Mouse (Mus musculus) adipocyte (in vitro differentiated cells): ENCODE results near the gene Pbp2.

Experiments used
- DNase-seq: peaks from one replicate; pipeline ENCODE4 v3.0.0-alpha.2; 2016; ENCODE audit warnings: low spot score

The Pbp2 gene

DNA sequence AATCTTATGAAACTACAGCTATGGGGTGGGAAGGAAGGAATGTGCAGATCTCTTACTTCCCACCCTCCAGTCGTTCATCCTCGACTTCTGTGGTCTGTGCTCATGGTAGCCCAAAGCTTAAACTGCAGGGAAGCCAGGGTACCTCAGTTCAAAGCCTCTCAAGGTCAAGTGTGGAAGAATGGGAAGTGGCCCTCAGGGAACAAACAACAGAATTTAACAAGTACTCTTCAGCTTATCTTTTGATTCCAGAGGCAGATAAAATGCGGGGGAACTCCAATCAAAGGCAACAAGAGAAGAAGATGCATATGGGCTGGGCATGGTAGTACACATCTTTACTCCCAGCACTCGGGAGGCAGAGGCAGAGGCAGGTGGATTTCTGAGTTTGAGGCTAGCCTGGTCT, 9.7 kb downstream of the Pbp2 start:
- DNase-seq = no peak

DNA sequence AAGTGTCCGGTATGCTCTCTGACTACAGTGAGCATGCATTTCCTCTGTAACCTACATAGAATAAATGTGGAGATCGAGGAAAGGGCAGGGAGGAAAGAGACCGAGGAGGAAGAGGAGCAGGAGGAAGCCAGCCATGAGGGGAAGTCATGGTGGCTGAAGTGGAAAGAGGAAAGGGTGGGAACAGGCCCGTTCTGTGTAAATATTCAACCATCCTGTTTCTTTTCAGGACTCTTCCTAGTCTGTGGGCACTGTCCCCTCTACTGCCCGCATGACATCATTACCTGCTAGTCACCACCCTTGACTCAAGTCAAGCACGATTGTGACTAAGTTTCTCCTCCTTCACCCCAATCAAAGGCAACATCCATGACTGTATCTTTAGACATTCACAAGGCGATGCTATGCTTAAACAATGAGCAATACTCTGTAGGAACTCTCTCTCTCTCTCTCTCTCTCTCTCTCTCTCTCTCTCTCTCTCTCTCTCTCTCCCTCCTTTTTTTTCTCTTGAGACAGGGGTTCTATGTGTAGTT, 11.1 kb downstream of the Pbp2 start:
- DNase-seq = no peak

DNA sequence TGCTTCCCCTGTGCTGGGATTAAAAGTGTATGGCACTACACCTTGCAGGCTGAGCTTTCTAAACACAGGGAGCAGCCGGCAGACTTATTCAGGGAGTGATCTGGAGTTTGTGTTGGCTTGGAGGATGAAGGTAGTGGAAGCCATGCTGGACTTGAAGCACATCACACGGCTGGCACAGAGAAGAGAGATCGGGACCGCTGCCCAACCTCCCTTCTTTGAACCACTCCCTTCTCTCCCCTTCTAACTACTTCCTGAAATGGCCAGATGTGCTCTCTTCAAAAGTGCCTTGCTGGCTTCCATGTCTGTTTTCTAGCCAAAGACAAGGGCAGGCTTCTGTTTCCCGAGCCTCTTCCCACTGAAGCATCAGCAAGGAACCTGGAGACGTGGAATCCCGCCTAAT, 12.6 kb downstream of the Pbp2 start:
- DNase-seq = no peak

DNA sequence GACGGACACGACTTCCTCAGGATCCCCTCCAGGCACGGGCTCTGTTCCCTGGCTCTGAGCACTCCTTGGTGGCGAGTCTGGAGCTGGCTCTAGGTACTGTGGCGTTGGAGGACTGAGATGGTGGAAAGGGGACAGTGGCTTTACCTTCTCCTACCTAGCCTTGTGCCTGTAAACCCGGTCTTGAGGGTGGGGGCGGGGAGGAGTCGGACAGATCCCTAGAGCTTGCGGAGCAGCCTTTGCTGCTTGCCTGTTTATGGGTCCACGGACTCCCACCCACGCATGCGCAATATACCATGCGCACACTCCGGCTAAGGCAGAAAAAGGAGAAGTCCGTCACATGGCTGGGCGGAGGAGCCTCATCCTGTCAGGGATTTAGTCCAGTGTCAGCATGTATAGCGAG, 13.9 kb downstream of the Pbp2 start:
- no peak for DNase-seq

DNA sequence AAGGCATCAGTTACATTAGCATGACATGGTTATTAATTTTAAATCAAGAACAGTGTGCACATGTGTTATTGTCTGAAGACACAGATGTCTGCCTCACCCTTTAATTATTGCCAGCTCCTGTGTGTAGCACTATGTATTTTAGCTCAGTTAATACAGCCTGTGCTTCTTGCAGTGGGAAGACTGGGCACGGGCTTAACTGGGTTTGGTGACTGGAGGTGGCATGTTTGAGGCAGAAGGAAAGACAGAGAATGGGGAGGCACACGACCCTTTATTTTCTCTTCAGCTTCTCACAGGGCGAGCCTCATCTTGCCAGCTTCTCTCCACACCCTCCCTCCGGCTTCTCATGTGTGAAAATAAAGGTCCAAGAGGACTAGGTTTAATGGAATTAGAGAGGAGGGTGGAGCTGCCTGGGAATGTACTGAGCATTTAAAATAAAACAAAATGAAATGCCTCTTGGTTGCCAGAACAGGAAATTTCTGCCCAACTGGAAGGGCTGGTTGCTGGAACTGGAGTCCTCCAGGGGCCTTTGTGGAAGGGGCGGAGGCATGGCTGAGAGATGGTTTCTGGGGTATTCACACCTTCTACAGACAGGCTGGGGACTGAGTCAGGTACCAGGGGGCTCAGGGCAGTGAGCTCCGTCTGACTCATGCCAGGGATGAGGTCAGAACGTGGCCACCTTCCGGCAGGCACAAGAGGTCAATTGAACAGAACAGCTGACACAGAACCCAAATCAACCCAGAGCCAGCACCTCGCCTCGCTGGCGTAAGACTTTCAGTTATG, 14.9 kb downstream of the Pbp2 start:
- peak; percentile 61 for DNase-seq

DNA sequence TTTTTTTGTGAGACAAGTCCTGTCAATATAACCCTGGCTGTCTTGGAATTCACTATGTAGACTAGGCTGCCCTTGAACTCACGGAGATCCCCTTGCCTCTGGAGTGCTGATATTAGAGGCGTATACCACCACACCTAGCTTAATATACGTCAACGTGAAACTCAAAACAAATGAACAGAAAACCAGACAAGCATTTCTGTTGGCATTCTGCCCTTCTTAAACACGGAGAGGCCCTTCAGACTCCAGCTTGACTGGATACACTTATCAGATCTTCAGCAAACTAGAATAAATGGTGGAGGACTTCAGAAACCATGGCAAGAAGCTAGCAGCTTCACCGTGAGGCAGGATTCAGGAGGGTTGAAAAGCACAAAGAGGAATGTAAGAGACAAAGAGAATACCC, 16.1 kb downstream of the Pbp2 start:
- DNase-seq = no peak

DNA sequence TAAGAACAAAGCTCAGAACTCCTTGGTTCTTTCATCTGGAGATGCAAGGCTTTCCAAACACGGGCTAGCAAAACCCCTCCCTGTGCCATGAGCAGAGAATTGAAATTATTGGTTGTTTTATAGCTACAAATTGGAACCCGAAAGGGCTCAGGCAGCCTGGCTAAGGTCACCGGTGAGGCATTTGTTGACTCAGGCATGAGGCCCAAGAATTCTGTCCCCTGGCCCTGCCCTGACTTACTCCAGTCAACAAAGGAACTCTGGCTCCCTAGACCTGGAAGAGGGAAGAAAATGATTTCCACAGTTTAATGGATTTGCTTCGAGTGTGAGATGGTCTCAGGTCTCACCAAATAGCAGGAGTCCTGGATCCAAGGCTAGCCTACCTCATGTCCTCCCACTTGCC, 17.8 kb downstream of the Pbp2 start:
- peak; percentile 77 for DNase-seq

DNA sequence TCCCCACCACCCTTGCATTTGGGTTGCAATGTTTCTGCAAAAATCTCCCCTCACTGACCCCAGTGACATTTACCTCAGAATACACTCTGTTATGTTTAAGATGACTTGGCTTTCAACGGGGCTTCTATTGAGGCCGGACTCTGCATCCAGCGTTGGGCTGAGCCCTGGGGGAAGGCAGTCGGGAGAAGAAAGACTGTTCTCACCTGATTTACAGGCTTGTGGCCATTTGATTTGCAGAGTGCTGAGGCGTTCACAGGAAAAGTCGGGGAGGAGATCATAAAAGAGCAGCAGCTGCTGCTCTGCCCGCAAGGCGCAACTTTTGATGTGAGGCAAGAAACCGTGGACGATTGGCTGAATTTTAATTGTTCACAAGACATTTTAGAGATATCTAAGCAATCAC, 30.3 kb downstream of the Pbp2 start:
- no peak for DNase-seq

DNA sequence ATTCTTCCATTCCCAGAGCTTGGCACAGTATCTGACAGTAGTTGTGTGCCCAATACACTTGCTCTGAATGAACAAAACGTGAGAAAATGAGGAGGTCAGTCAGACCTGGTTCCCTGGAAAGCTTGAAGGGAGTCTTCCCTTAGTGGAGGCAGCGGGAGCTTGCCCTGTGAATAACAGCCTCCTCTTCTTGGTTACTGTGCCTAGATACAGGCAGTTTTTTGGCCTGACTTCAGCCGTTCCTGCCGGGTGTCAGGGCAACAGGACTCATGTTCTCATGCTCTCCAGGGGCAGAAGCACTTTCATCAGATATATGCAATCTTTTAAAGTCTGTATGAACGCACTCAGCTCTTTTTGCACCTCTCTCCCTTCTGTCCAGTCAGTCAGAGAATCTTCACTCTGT, 30.9 kb downstream of the Pbp2 start:
- DNase-seq = no peak

DNA sequence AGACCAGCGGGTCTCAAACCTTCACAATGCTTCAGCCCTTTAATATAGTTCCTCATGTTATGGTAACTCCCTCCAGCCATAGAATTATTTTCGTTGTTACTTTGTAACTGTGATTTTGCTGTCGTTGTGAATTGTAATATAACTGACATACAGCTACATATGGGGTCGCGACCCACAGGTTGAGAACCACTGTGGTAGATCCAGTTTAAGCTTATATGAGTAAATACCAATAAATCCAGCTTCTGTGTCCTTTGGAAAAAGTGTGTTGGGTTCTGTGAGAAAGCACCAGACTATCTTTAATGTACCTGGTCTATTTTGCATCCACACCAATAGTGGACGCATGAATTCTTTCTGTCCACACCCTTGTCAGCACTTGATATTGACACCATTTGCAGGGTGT, 31.9 kb downstream of the Pbp2 start:
- no peak for DNase-seq

DNA sequence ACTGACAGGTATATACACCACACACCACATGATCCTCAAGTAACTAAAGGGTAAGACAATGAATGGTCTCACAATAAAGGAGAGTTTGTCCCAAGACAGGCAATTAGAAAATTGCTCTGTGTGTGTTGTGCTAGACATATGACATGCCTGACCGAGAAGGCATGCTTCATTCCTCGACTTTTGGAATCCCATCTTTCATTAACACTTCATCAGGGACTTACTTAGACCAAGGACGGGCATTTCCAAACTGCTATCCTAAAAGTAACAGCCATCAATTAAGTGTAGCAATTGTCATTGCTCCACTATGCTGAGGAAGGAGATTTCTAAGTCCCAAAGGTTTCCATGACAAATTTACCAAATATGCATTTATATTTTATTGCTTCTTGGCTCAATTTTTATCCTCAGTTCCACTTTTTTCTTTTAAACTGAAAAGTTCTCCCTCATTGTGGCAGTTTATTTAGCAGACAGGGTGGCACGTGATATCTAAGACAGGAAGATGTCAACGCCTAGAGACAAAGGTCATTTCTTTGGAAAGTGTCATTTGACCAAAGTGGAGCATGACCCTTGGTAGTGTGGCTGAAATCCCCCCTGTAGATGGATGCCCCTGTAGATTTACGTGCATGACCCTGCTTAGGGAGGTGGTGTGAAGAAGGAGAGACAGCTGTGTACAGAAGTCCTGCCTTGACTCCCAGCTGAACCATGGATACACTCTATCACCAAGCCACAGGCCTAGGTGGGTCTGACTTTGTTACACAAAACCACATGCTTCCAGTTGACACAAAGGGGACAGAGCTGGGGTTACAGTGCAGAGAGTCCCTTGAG, 33.5 kb downstream of the Pbp2 start:
- DNase-seq = no peak

DNA sequence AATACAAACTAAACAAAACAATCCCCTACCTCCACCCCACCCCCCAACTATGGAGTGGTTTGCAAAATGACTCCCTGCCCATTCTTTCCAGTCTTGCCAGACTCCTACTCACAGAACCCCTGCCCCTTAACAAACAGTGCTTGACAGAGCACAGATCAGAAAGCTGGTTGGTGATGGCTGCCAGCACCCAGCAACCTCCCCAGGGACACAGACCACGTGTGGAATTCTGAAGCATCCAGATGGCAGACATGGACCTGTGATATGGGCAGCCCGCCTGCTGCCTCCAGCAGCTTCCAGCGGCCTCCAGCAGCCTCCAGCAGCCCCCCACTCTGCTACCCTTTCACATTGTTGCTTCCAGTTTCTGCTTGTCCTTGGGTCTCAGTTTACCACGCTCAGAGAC, 35.0 kb downstream of the Pbp2 start:
- no peak for DNase-seq

DNA sequence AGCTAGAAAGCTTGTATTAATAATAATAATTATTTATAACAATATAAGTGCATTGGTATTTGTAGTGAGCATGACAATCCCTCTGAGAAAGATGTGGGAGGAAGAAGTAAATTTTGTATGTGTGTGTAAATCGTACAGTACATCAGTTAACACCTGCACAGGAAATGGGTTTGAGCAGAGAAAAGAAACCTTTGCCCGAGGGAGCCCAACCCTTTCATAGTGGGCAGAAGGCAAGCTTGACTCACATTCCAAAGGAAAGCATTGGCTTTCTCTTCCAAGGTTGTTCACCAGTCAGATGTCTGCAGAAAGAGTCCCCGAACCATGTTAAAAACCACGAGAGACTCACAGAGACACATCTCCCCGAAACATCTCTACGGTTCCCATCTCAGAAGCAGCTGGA, 37.1 kb downstream of the Pbp2 start:
- no peak for DNase-seq

DNA sequence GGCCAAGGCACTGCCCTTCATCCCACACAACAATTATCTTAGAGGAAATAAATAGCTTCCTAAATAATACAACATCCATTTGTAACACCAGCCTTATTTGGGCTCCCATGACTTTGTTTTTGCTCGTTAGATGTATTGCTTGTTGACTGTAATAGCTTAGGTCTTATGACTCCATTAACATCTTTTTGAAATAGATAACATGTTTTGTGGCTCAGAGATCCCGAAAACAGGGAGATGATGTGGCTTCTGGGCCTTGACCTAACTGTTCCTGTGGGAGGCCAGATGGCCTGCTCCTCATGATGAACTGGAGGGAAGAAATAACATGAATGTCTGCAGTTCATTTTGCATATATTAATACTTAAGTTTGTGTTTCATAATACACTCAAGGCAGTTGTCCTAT, 38.4 kb downstream of the Pbp2 start:
- DNase-seq = no peak

DNA sequence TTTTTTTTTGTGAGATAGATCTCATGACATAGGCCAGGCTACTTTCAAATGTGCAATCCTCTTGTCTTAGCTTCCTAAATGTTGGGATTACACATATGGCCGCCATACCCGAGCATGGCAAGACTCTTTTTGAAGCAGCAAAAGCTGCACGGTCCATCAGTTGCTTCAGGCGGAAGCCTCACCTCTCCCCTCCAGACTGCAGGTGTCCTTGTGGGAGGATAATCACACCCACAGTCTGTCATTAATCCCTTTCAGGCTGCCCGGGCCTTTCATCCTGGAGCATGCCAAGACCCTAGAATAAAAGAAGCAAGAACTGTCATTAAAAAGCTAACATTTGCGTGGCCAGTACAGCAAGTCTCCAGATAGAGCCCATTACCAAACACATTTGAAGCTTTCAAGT, 40.6 kb downstream of the Pbp2 start:
- no peak for DNase-seq

DNA sequence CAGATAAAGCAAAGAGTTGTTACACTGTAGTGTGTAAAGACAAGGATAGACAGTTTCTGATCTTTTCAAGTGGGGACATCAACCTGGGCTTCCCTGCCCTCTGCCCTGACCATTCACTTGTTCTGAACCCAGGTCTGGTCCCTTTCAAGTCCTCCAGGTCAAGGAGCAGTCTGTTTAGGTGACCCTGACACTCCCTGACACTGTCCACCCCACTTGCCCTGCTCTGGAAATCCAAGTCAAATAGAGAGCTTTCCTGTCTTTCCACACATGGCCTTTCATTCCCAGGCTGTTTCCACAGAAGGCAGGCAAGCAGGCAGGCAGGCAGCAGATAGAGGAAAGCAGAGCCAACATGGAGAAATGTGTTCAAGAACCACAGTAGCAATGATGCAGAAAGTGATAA, 41.8 kb downstream of the Pbp2 start:
- DNase-seq = no peak

DNA sequence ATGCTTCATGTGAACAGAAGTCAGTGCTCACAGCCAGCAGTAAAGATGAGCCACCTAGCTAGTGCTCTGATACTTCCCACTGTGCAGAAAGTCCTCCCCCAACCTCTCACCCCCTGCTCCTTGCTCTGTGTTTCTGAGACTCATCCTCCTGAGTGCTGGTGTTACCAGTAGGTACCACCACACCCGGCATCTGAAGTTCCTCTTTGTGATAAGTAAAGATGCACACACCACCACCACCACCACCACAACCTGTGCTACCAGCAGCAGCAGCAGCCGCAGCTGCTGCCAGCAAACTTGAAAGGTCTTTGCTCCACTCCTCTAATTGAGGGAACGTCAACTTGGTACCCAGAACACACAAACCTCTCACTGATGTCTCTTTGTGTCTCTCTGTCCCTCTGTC, 43.0 kb downstream of the Pbp2 start:
- DNase-seq = no peak

DNA sequence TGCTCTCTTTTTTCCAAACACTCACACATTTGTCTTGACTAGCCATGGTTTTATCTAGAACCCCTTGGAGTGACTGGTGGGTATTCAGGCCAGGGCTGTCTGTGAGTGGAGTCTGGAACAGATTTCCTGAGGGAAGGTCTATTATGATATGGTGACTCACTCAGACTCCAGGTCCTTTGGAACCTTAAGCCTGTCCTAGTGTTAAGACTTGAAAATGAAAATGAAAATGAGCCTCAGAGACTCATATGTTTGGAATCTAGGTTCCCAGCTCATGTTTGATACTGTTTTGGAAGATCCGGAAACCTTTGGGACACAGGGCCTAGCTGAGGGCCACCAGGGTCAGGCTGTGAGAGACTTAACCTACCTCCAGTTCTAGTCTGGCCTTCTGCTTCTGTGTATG, 44.1 kb downstream of the Pbp2 start:
- DNase-seq = no peak

DNA sequence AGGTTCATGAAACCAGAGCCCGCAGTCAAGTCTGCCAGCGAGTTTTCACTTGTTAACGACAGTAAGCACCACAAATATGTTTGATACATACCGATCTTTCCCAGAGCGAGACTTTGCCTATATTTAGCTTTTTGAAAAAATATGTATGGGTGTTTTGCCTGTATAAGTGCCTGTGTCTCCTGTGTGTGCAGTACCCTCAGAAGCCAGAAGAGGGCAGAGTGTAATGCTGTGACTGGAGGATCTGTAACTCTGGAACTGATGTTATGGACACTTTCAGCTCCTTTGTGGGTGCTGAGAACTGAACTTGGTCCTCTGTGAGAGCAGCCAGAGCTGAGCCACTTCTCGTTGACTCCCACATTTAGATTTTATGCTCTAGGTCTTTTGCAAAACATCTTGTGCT, 46.1 kb downstream of the Pbp2 start:
- no peak for DNase-seq

DNA sequence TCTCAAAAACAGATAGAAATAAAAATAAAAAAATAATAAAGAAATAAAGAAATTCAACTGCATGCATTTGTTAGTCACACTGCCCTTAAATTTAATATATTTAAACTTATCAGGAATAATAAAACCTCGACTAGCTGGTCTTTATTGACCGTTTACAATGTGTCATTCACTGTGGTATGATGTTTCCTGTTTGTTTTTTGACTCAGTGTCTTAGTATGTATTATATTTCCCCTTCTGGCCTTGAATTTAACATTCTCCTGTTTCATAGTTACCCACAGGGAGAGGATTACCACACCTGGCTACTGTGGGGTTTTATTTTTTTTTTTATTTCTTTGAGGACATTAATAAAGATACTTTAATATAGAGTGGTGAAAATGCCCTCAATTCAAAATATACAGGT, 47.6 kb downstream of the Pbp2 start:
- no peak for DNase-seq

DNA sequence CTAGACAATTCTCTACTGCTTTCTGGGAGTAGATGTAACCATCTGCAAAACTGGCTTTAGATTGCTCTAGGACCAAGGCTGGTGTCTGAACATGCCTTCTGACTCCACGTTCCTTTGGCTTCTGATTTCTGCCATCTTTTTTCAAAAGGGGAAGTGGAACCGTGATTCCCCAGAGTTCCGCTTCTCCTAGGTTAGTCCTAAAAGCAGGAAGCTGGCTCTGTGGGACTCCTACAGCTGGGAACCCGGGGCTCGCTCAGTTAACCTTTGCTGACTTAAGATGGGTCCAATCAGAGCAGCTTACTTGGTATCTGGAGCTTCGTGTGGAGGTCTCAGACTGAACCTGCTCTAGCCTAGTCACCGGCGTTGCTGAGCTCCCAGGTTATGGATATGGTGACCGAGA, 49.1 kb downstream of the Pbp2 start:
- DNase-seq = no peak

DNA sequence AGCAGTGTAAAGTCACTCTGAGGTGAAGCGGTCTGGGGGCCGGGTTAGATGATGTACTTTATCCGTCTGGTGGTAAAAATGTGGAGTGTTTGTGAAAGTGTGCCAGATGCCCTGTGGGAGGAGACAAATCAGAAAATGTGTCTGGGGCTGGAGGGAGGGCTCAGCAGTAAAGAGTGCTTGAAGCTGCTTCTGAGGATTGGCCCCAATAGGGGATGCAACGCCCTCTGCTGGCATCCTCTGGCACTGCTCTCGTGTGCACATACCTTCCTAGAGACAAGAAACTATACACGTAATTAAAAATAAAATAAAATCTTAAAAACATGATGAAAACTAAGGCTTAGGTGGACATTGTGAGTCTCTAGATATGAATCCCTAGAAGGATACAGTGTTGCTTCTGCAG, 49.8 kb downstream of the Pbp2 start:
- no peak for DNase-seq
